Mouse (Mus musculus): ENCODE results near the gene Unc13b. TPM values are rescaled to one million over a fixed set of nuclear protein-coding genes. Genes with fewer than 3 reads are reported as not detected.

The Unc13b gene
- total RNA-seq, 2 experiments from 2014 or later = 12.9 to 13.5 TPM

GRCm38 (mm10) chr4:43266623-43267322 is 208.0 kb downstream of the Unc13b start, which contains the start of gene Atp8b5:
Gene Atp8b5 (plus strand): TSS chr4:43267159.
- intact Hi-C loops (cut with DNase I) = loop anchor here (1.0 to 5.0 kb wide), 3 partner anchors 114 to 211 kb away; partner anchors contain the start of gene Rusc2
- peak; percentile 75 to 82 for DNase-seq

GRCm38 (mm10) chr4:43267323-43267658 is 208.5 kb downstream of the Unc13b start:
- intact Hi-C loops (cut with DNase I) = loop anchor here (1.0 to 5.0 kb wide), 3 partner anchors 114 to 210 kb away; partner anchors contain the start of gene Rusc2
- no peak for DNase-seq

GRCm38 (mm10) chr4:43285476-43285875 is 226.7 kb downstream of the Unc13b start:
- intact Hi-C loops (cut with DNase I) = no loop called here
- DNase-seq = no peak

GRCm38 (mm10) chr4:43287305-43287704 is 228.6 kb downstream of the Unc13b start:
- intact Hi-C loops (cut with DNase I) = no loop called here
- no peak for DNase-seq

GRCm38 (mm10) chr4:43294001-43294400 is 235.2 kb downstream of the Unc13b start:
- intact Hi-C loops (cut with DNase I) = no loop called here
- no peak for DNase-seq

GRCm38 (mm10) chr4:43309696-43310338 is 251.1 kb downstream of the Unc13b start:
- DNase-seq = no peak
- intact Hi-C loops (cut with DNase I) = no loop called here

Other genes with a start within 250 kb of the Unc13b start
- under 1 TPM in 1 of 2 experiments, not detected in 1; 0.08 TPM for gene Fam205a1, start 205.1 kb upstream of the Unc13b start, total RNA-seq (2021)
- not detected for gene Gm12394, start 202.2 kb upstream of the Unc13b start, total RNA-seq (2021)
- 1 to 10 TPM; 6.2 to 9.6 TPM for gene Fam205c, start 184.7 kb upstream of the Unc13b start, total RNA-seq (2021)
- 1 to 10 TPM; 5.6 to 8.0 TPM for gene Phf24, start 142.3 kb upstream of the Unc13b start, total RNA-seq (2021)
- gene Dnajb5, start 109.1 kb upstream of the Unc13b start, total RNA-seq (2021) = 10 to 100 TPM; 70.6 to 92.4 TPM
- gene 1700022I11Rik, start 89.3 kb upstream of the Unc13b start, total RNA-seq (2021) = not detected
- 100 to 1,000 TPM; 264 to 265 TPM for gene Vcp, start 58.4 kb upstream of the Unc13b start, total RNA-seq (2021)
- 1 to 10 TPM; 2.6 to 3.2 TPM for gene Fancg, start 48.4 kb upstream of the Unc13b start, total RNA-seq (2021)
- 10 to 100 TPM; 20.1 to 23.2 TPM for gene Pigo, start 33.1 kb upstream of the Unc13b start, total RNA-seq (2021)
- gene Stoml2, start 27.2 kb upstream of the Unc13b start, total RNA-seq (2021) = 100 to 1,000 TPM; 108 to 115 TPM
- gene Fam214b, start 12.7 kb upstream of the Unc13b start, total RNA-seq (2021) = 10 to 100 TPM; 26.1 to 30.0 TPM
- gene Atp8b5, start 208.2 kb downstream of the Unc13b start, total RNA-seq (2021) = under 1 TPM in 1 of 2 experiments, not detected in 1; 0.05 TPM